Mouse (Mus musculus): ENCODE measurements around the gene Ptrh1. TPM values are rescaled to one million over a fixed set of nuclear protein-coding genes. Genes with fewer than 3 reads are reported as not detected.

The Ptrh1 gene
- total and polyA plus RNA-seq, 3 experiments: 12.3 to 27.9 TPM; not detected in 1

DNA sequence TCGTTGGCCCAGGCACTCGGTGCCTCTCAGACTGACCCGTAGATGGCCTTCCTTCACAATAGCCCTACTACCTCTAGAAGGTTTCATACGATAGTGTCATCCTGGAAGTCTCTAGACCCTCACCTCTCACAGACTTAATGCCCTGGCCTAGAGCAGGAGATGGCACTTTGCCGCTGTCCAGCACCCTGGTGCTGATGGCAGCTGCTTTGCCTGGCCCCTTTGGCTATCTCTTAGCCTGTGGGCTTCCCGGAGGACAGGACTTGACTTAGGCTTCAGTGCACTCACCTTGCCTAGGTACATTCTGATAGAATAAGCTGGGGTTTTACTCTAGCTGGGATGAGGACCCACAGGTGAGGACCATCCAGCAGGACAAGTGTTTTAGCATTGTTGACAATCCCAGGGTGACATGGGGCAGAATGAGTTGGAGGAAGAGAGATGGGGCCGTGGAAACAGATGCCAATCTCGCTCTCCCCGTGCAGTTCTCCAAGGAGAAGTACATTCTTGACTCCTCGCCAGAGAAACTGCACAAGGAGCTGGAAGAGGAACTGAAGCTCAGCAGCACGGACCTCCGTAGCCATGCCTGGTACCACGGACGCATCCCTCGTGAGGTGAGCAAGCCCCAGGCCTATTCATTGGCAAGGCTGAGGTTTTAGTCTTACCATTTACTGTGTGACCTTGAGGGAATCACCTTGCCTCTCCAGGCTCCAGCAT is 31.2 kb upstream of the Ptrh1 start:
- Histone ChIP-seq H3K9me3 (replicated peaks; ENCODE audit: insufficient read depth, low read length) (no peaks in the 10 kb centered on the region), H3K27ac (ENCODE audit: control insufficient read depth, low read depth, low read length) (no peak overlapping the region), H3K4me3 (ENCODE audit: control insufficient read depth in 1 of 2, insufficient read depth in 1 of 2, low read depth in 2 of 2, low read length in 2 of 2) (no peak overlapping the region), H3K4me1 (ENCODE audit: control insufficient read depth in 1 of 2, insufficient read depth in 2 of 2, low read length in 2 of 2) (no peaks in the 10 kb centered on the region), H3K9ac (ENCODE audit: control insufficient read depth, low read depth, low read length, poor library complexity, severe bottlenecking) (no peak overlapping the region), H3K79me2 (ENCODE audit: control insufficient read depth, insufficient read depth, low read length, poor library complexity) (no peaks in the 10 kb centered on the region), H3K27me3 (ENCODE audit: control insufficient read depth in 1 of 2, insufficient read depth in 2 of 2, low read length in 2 of 2) (no peaks in the 10 kb centered on the region), H3K36me3 (ENCODE audit: control insufficient read depth in 1 of 2, insufficient read depth in 2 of 2, low read length in 2 of 2) (no peaks in the 10 kb centered on the region)
- peak; percentile 47 for DNase-seq (ENCODE audit: low read depth, low spot score)
- TF ChIP-seq CHD1 (IDR thresholded peaks at IDR 0.05; ENCODE audit: low read depth, low read length): no peak
- no peak for TF ChIP-seq RAD21 (IDR thresholded peaks at IDR 0.05; ENCODE audit: low read depth, low read length)
- 0 out of 2 replicates have a peak, but pooled peaks have one; percentile 30 for TF ChIP-seq SIN3A (IDR thresholded peaks at IDR 0.05; ENCODE audit: low read length)

DNA sequence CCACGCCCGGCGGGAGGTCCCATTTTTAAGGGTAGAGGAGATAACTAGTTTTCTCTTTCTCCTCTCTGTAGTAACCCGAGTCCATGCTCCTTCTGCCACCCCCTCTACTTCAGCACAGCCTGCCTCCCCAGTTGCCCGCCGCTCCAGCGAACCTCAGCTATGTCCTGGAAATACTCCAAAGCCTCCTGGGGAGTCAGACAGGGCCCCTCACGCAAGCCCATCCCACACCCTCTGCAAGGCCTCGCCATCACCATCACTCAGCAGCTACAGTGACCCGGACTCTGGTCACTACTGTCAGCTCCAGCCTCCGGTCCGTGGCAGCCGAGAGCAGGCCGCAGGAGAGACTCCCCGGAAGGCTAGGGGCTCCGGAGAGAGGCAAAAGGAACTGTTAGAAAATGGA is 26.5 kb upstream of the Ptrh1 start:
- H3K4me3 ChIP-seq (ENCODE audit: control insufficient read depth in 1 of 2, insufficient read depth in 1 of 2, low read depth in 2 of 2, low read length in 2 of 2): no peak overlapping the region
- H3K27me3 ChIP-seq (ENCODE audit: control insufficient read depth in 1 of 2, insufficient read depth in 2 of 2, low read length in 2 of 2): no peaks in the 10 kb centered on the region
- no peaks in the 10 kb centered on the region for H3K9me3 ChIP-seq (replicated peaks; ENCODE audit: insufficient read depth, low read length)
- H3K36me3 ChIP-seq (ENCODE audit: control insufficient read depth in 1 of 2, insufficient read depth in 2 of 2, low read length in 2 of 2): no peaks in the 10 kb centered on the region
- no peaks in the 10 kb centered on the region for H3K79me2 ChIP-seq (ENCODE audit: control insufficient read depth, insufficient read depth, low read length, poor library complexity)
- TF ChIP-seq KAT2A (conservative IDR thresholded peaks at IDR 0.05; ENCODE audit: low read depth, low read length): no peak
- TF ChIP-seq MXI1 (IDR thresholded peaks at IDR 0.05; ENCODE audit: low read depth, low read length): no peak
- no peak for TF ChIP-seq ZNF384 (IDR thresholded peaks at IDR 0.05; ENCODE audit: low read depth, low read length)
- no peak for TF ChIP-seq USF2 (IDR thresholded peaks at IDR 0.05; ENCODE audit: borderline replicate concordance in 1 of 2, insufficient read depth in 1 of 2, low read depth in 1 of 2, low read length in 2 of 2)
- TF ChIP-seq MYB (IDR thresholded peaks at IDR 0.05; ENCODE audit: low read depth, low read length): no peak
- no peak for TF ChIP-seq USF1 (IDR thresholded peaks at IDR 0.05; ENCODE audit: low read depth, low read length)
- no peak for TF ChIP-seq HCFC1 (IDR thresholded peaks at IDR 0.05; ENCODE audit: low read depth, low read length)
- no peak for TF ChIP-seq TBP (IDR thresholded peaks at IDR 0.05; ENCODE audit: low read depth, low read length)
- no peak for TF ChIP-seq NELFE (IDR thresholded peaks at IDR 0.05; ENCODE audit: low read depth, low read length)
- TF ChIP-seq POLR2AphosphoS2 (IDR thresholded peaks at IDR 0.05; ENCODE audit: low read length): no peak
- TF ChIP-seq ZMIZ1 (IDR thresholded peaks at IDR 0.05; ENCODE audit: low read depth, low read length): no peak
- TF ChIP-seq TAL1 (IDR thresholded peaks at IDR 0.05; ENCODE audit: low read length): no peak
- TF ChIP-seq NRF1 (IDR thresholded peaks at IDR 0.05; ENCODE audit: insufficient read depth, low read depth, low read length, poor library complexity, severe bottlenecking): no peak
- no peak for TF ChIP-seq SIN3A (IDR thresholded peaks at IDR 0.05; ENCODE audit: low read length)
- DNase-seq (ENCODE audit: low read depth, low spot score): no peak
- no peaks in the 10 kb centered on the region for H3K4me1 ChIP-seq (ENCODE audit: control insufficient read depth in 1 of 2, insufficient read depth in 2 of 2, low read length in 2 of 2)
- H3K27ac ChIP-seq (ENCODE audit: control insufficient read depth, low read depth, low read length): no peak overlapping the region
- no peak overlapping the region for H3K9ac ChIP-seq (ENCODE audit: control insufficient read depth, low read depth, low read length, poor library complexity, severe bottlenecking)

Data from MEL (cell line).